Mouse (Mus musculus) embryonic facial prominence, embryonic 13.5 days (tissue): Measurements from ENCODE around the gene Cd151. TPM values are rescaled to one million over a fixed set of nuclear protein-coding genes. Genes with fewer than 3 reads are reported as not detected.
A peak's percentile ranks its signal among the peaks of the same experiment; 100 is the strongest.

Experiments used
- ATAC-seq: fragments of 200-750 bp; cut with Nextera tagmentation; 2 replicates; pipeline ENCODE4 v1.8.0; 2017; ENCODE audit warnings: low read depth; ENCODE audit not compliant: insufficient number of reproducible peaks, insufficient read depth, low FRiP score, low TSS enrichment
- H3K27ac ChIP-seq: fragments of 300-500 bp; sonication (generic); 2 replicates; pipeline ENCODE4 v1.5.1; 2015; ENCODE audit warnings: moderate library complexity, mild to moderate bottlenecking, inconsistent platforms
- H3K27me3 ChIP-seq: fragments of 300-500 bp; sonication (generic); 2 replicates; pipeline ENCODE4 v1.6.1; 2015; ENCODE audit warnings: mild to moderate bottlenecking, inconsistent platforms
- H3K36me3 ChIP-seq: fragments of 300-500 bp; sonication (generic); 2 replicates; pipeline ENCODE4 v1.6.1; 2015; ENCODE audit warnings: mild to moderate bottlenecking, inconsistent platforms
- H3K4me1 ChIP-seq: fragments of 300-500 bp; sonication (generic); 2 replicates; pipeline ENCODE4 v1.6.1; 2015; ENCODE audit warnings: inconsistent platforms
- H3K4me2 ChIP-seq: fragments of 300-500 bp; sonication (generic); 2 replicates; pipeline ENCODE4 v1.6.1; 2015; ENCODE audit warnings: moderate library complexity, mild to moderate bottlenecking, inconsistent platforms
- H3K4me3 ChIP-seq: fragments of 300-500 bp; sonication (generic); 2 replicates; pipeline ENCODE4 v1.5.1; 2015; ENCODE audit warnings: mild to moderate bottlenecking, inconsistent platforms
- H3K9ac ChIP-seq: fragments of 300-500 bp; sonication (generic); 2 replicates; pipeline ENCODE4 v1.6.1; 2015; ENCODE audit warnings: mild to moderate bottlenecking, inconsistent platforms
- H3K9me3 ChIP-seq: fragments of 300-500 bp; sonication (generic); 2 replicates; pipeline ENCODE4 v1.6.1; 2016; ENCODE audit warnings: inconsistent platforms
- WGBS: fragments of 180-500 bp; shearing (Covaris S2); methylation state at CpG from one replicate; pipeline ENCODE4 v1.1.7; 2015; ENCODE audit warnings: mixed read lengths; 5-methylcytosine and 5-hydroxymethylcytosine counted together
- polyA plus RNA-seq: library from polyadenylated mRNA; unstranded; fragments of >200 nt; fragmentation: Nextera tagmentation; extraction: Ambion mirVana; gene quantifications from 2 replicates; pipeline ENCODE4 v1.2.1, GENCODE M21; 2015

Cd151 gene
- polyA plus RNA-seq, 1 experiment from 2014 or later, result 16.6 TPM

GRCm38 (mm10) chr7:141487141-141487540, 19.9 kb downstream of the Cd151 start:
- no peaks in the 10 kb centered on the region for H3K9me3 ChIP-seq
- WGBS, result 73% methylated on average over 7 of the region's 7 CpGs
- H3K4me1 ChIP-seq, result peaks cover 7% of the 10 kb centered on the region
- ATAC-seq, result no peak
- no peak overlapping the region for H3K4me2 ChIP-seq
- peaks cover 26% of the 10 kb centered on the region for H3K27me3 ChIP-seq
- H3K36me3 ChIP-seq, result peaks cover 8% of the 10 kb centered on the region
- 0 out of 2 replicates have a peak overlapping the region, but pooled peaks have one; percentile 32 for H3K9ac ChIP-seq
- H3K27ac ChIP-seq, result no peak overlapping the region
- no peak overlapping the region for H3K4me3 ChIP-seq

GRCm38 (mm10) chr7:141491151-141491550, 24.0 kb downstream of the Cd151 start:
- peaks cover 30% of the 10 kb centered on the region for H3K36me3 ChIP-seq

GRCm38 (mm10) chr7:141492738-141493137, 25.5 kb downstream of the Cd151 start:
- H3K4me1 ChIP-seq, result no peaks in the 10 kb centered on the region
- no peak overlapping the region; the same call in 1 of the 2 replicates for H3K27ac ChIP-seq
- peaks cover 42% of the 10 kb centered on the region for H3K36me3 ChIP-seq
- no peak overlapping the region for H3K9ac ChIP-seq
- H3K4me2 ChIP-seq, result no peak overlapping the region
- H3K4me3 ChIP-seq, result no peak overlapping the region
- WGBS, result 89% methylated on average over 5 of the region's 5 CpGs
- no peaks in the 10 kb centered on the region for H3K9me3 ChIP-seq
- ATAC-seq, result no peak
- H3K27me3 ChIP-seq, result no peaks in the 10 kb centered on the region

More at GRCm38 (mm10) chr7:141491151-141491550, 24.0 kb downstream of the Cd151 start:
- no peaks in the 10 kb centered on the region for H3K9me3 ChIP-seq
- H3K9ac ChIP-seq, result no peak overlapping the region
- H3K4me1 ChIP-seq, result no peaks in the 10 kb centered on the region
- H3K27me3 ChIP-seq, result no peaks in the 10 kb centered on the region
- H3K4me2 ChIP-seq, result no peak overlapping the region
- ATAC-seq, result no peak
- WGBS, result 81% methylated on average over 2 of the region's 2 CpGs
- H3K27ac ChIP-seq, result no peak overlapping the region
- H3K4me3 ChIP-seq, result no peak overlapping the region

- Histone ChIP-seq H3K4me1 (no peaks in the 10 kb centered on the region), H3K4me2 (no peak overlapping the region), H3K9me3 (no peaks in the 10 kb centered on the region), H3K27me3 (no peaks in the 10 kb centered on the region), H3K27ac (no peak overlapping the region), H3K4me3 (no peak overlapping the region), H3K9ac (no peak overlapping the region), H3K36me3 (peaks cover 43% of the 10 kb centered on the region)
- WGBS, result 82% methylated on average over 1 of the region's 1 CpGs
- no peak for ATAC-seq
Measured at GRCm38 (mm10) chr7:141493729-141494128, 26.5 kb downstream of the Cd151 start.

- no peaks in the 10 kb centered on the region for H3K9me3 ChIP-seq
- no peak overlapping the region for H3K4me2 ChIP-seq
- no peak overlapping the region for H3K4me3 ChIP-seq
- H3K27ac ChIP-seq, result no peak overlapping the region
- H3K4me1 ChIP-seq, result no peaks in the 10 kb centered on the region
- 93% methylated on average over 2 of the region's 2 CpGs for WGBS
- peaks cover 56% of the 10 kb centered on the region for H3K36me3 ChIP-seq
- H3K27me3 ChIP-seq, result no peaks in the 10 kb centered on the region
- H3K9ac ChIP-seq, result no peak overlapping the region
- no peak for ATAC-seq
Measured at GRCm38 (mm10) chr7:141495379-141495778, 28.2 kb downstream of the Cd151 start.

- Histone ChIP-seq H3K4me2 (no peak overlapping the region), H3K27ac (no peak overlapping the region), H3K27me3 (no peaks in the 10 kb centered on the region), H3K9me3 (no peaks in the 10 kb centered on the region), H3K4me3 (no peak overlapping the region), H3K36me3 (peaks cover 58% of the 10 kb centered on the region), H3K4me1 (no peaks in the 10 kb centered on the region), H3K9ac (no peak overlapping the region)
- 86% methylated on average over 4 of the region's 4 CpGs for whole genome bisulfite sequencing
- ATAC-seq, result no peak
Measured at GRCm38 (mm10) chr7:141495940-141496339, 28.7 kb downstream of the Cd151 start.

- no peak overlapping the region for H3K4me3 ChIP-seq
- no peak overlapping the region for H3K27ac ChIP-seq
- H3K4me2 ChIP-seq, result no peak overlapping the region
- H3K36me3 ChIP-seq, result peaks cover 59% of the 10 kb centered on the region
- no peaks in the 10 kb centered on the region for H3K27me3 ChIP-seq
- no peak overlapping the region for H3K9ac ChIP-seq
- no peak for ATAC-seq
- no peaks in the 10 kb centered on the region for H3K9me3 ChIP-seq
- no peaks in the 10 kb centered on the region for H3K4me1 ChIP-seq
- 94% methylated on average over 3 of the region's 3 CpGs for WGBS
Measured at GRCm38 (mm10) chr7:141497600-141497999, 30.4 kb downstream of the Cd151 start.

- no peaks in the 10 kb centered on the region for H3K4me1 ChIP-seq
- H3K4me3 ChIP-seq, result no peak overlapping the region
- H3K4me2 ChIP-seq, result no peak overlapping the region
- no peak overlapping the region for H3K27ac ChIP-seq
- no peak for ATAC-seq
- H3K9me3 ChIP-seq, result no peaks in the 10 kb centered on the region
- H3K36me3 ChIP-seq, result peaks cover 37% of the 10 kb centered on the region
- no peak overlapping the region for H3K9ac ChIP-seq
- H3K27me3 ChIP-seq, result no peaks in the 10 kb centered on the region
- 90% methylated on average over 7 of the region's 7 CpGs for WGBS
Measured at GRCm38 (mm10) chr7:141501820-141502555, 34.8 kb downstream of the Cd151 start.

GRCm38 (mm10) chr7:141502556-141502905, 35.3 kb downstream of the Cd151 start:
- no peak overlapping the region for H3K9ac ChIP-seq
- no peak for ATAC-seq
- H3K4me3 ChIP-seq, result no peak overlapping the region
- H3K4me2 ChIP-seq, result no peak overlapping the region
- peaks cover 32% of the 10 kb centered on the region for H3K36me3 ChIP-seq
- no peak overlapping the region for H3K27ac ChIP-seq
- no peaks in the 10 kb centered on the region for H3K9me3 ChIP-seq
- H3K4me1 ChIP-seq, result no peaks in the 10 kb centered on the region
- WGBS, result 95% methylated on average over 5 of the region's 5 CpGs
- H3K27me3 ChIP-seq, result no peaks in the 10 kb centered on the region

GRCm38 (mm10) chr7:141506278-141506677, 39.1 kb downstream of the Cd151 start:
- Histone ChIP-seq H3K4me3 (no peak overlapping the region), H3K27me3 (no peaks in the 10 kb centered on the region), H3K4me1 (no peaks in the 10 kb centered on the region), H3K36me3 (peaks cover 31% of the 10 kb centered on the region), H3K9ac (0 out of 2 replicates have a peak overlapping the region, but pooled peaks have one; percentile 4), H3K27ac (no peak overlapping the region), H3K9me3 (no peaks in the 10 kb centered on the region), H3K4me2 (no peak overlapping the region)
- WGBS, result 86% methylated on average over 2 of the region's 2 CpGs
- no peak for ATAC-seq

- Histone ChIP-seq H3K4me1 (no peaks in the 10 kb centered on the region), H3K4me3 (no peak overlapping the region), H3K9me3 (no peaks in the 10 kb centered on the region), H3K36me3 (peaks cover 30% of the 10 kb centered on the region), H3K4me2 (no peak overlapping the region), H3K9ac (peak overlapping the region; percentile 23; the same call in 1 of the 2 replicates), H3K27ac (no peak overlapping the region), H3K27me3 (no peaks in the 10 kb centered on the region)
- ATAC-seq, result no peak
Measured at GRCm38 (mm10) chr7:141508160-141508559, 41.0 kb downstream of the Cd151 start.

GRCm38 (mm10) chr7:141510196-141510595, 43.0 kb downstream of the Cd151 start:
- H3K9ac ChIP-seq, result no peak overlapping the region
- no peak for ATAC-seq
- no peak overlapping the region for H3K4me2 ChIP-seq
- H3K4me1 ChIP-seq, result no peaks in the 10 kb centered on the region
- no peak overlapping the region for H3K27ac ChIP-seq
- H3K36me3 ChIP-seq, result peaks cover 41% of the 10 kb centered on the region
- no peaks in the 10 kb centered on the region for H3K27me3 ChIP-seq
- WGBS, result 92% methylated on average over 5 of the region's 5 CpGs
- no peak overlapping the region for H3K4me3 ChIP-seq
- H3K9me3 ChIP-seq, result no peaks in the 10 kb centered on the region
